Mouse (Mus musculus) ES-E14 (cell line): ENCODE results near the gene Mdga1.

Experiments
- CHD2 ChIP-seq: IDR thresholded peaks from 2 replicates; pipeline ENCODE4 v1.6.1; 2014; ENCODE audit warnings: mild to moderate bottlenecking, low read depth, low read length, inconsistent platforms
- HCFC1 ChIP-seq: IDR thresholded peaks from 2 replicates; pipeline ENCODE4 v1.6.1; 2012; ENCODE audit warnings: low read length, inconsistent platforms, borderline replicate concordance; ENCODE audit not compliant: insufficient read depth
- MAFK ChIP-seq: IDR thresholded peaks from 2 replicates; pipeline ENCODE4 v1.6.1; 2014; ENCODE audit warnings: mild to moderate bottlenecking, low read depth, low read length, inconsistent platforms; ENCODE audit not compliant: insufficient read depth
- ZC3H11A ChIP-seq: IDR thresholded peaks from 2 replicates; pipeline ENCODE4 v1.6.1; 2012; ENCODE audit warnings: low read depth, mild to moderate bottlenecking, inconsistent platforms, low read length, borderline replicate concordance
- ZNF384 ChIP-seq: IDR thresholded peaks from 2 replicates; pipeline ENCODE4 v1.6.1; 2012; ENCODE audit warnings: low read depth, low read length, inconsistent platforms

- TF ChIP-seq ZC3H11A (no peak), CHD2 (no peak), ZNF384 (no peak), HCFC1 (no peak), MAFK (no peak)
These were observed 115.1 kb downstream of the Mdga1 start for GRCm38 (mm10) chr17:29854835-29855234.
